Mouse (Mus musculus) hindbrain, embryonic 16.5 days (tissue): ENCODE results near the gene Rc3h2. TPM values are rescaled to one million over a fixed set of nuclear protein-coding genes. Genes with fewer than 3 reads are reported as not detected.

Source experiments
- ATAC-seq: fragments of 200-750 bp; cut with Nextera tagmentation; 2 replicates; pipeline ENCODE4 v1.8.0; 2017; ENCODE audit warnings: moderate TSS enrichment, moderate library complexity
- H3K27ac ChIP-seq: fragments of 300-500 bp; sonication (generic); 2 replicates; pipeline ENCODE4 v1.5.1; 2014; ENCODE audit warnings: low read depth, mild to moderate bottlenecking, control low read depth, low read length, moderate library complexity
- H3K27me3 ChIP-seq: fragments of 300-500 bp; sonication (generic); replicated peaks from 2 replicates; pipeline ENCODE4 v1.6.1; 2014; ENCODE audit warnings: low read length; ENCODE audit not compliant: control insufficient read depth, insufficient read depth
- H3K36me3 ChIP-seq: fragments of 300-500 bp; sonication (generic); 2 replicates; pipeline ENCODE4 v1.6.1; 2014; ENCODE audit warnings: mild to moderate bottlenecking, low read length, moderate library complexity, mixed read lengths; ENCODE audit not compliant: control insufficient read depth, insufficient read depth
- H3K4me1 ChIP-seq: fragments of 300-500 bp; sonication (generic); 2 replicates; pipeline ENCODE4 v1.6.1; 2014; ENCODE audit warnings: low read depth, low read length; ENCODE audit not compliant: control insufficient read depth, insufficient read depth
- H3K4me2 ChIP-seq: fragments of 300-500 bp; sonication (generic); 2 replicates; pipeline ENCODE4 v1.6.1; 2014; ENCODE audit warnings: mild to moderate bottlenecking, low read length, control low read depth, moderate library complexity
- H3K4me3 ChIP-seq: fragments of 300-500 bp; sonication (generic); 2 replicates; pipeline ENCODE4 v1.5.1; 2014; ENCODE audit warnings: mild to moderate bottlenecking, low read length, control low read depth, moderate library complexity
- H3K9ac ChIP-seq: fragments of 300-500 bp; sonication (generic); 2 replicates; pipeline ENCODE4 v1.6.1; 2014; ENCODE audit warnings: low read depth, mild to moderate bottlenecking, control low read depth, low read length, moderate library complexity
- H3K9me3 ChIP-seq: fragments of 300-500 bp; sonication (generic); 2 replicates; pipeline ENCODE4 v1.6.1; 2014; ENCODE audit warnings: mild to moderate bottlenecking, low read length, moderate library complexity; ENCODE audit not compliant: control insufficient read depth
- WGBS: fragments of 180-500 bp; shearing (Covaris S2); extraction: QIAGEN DNeasy Blood & Tissue Kit; methylation state at CpG from one replicate; pipeline ENCODE4 v1.1.7; 2014; 5-methylcytosine and 5-hydroxymethylcytosine counted together
- polyA plus RNA-seq: library from polyadenylated mRNA; unstranded; fragments of >200 nt; fragmentation: Nextera tagmentation; extraction: Ambion mirVana; gene quantifications from 2 replicates; pipeline ENCODE4 v1.2.1, GENCODE M21; 2015

Gene Rc3h2
- polyA plus RNA-seq, 1 experiment from 2014 or later, result 16.3 TPM

- peak; percentile 98 for ATAC-seq
- WGBS, result under 1% methylated on average over 42 of the region's 42 CpGs
- peaks cover 10% of the 10 kb centered on the region for H3K36me3 ChIP-seq
- H3K27ac ChIP-seq, result peak within 1 kb of the TSS; percentile 90
- peaks cover 13% of the 10 kb centered on the region for H3K4me1 ChIP-seq
- peak within 1 kb of the TSS; percentile 87 for H3K4me2 ChIP-seq
- H3K9me3 ChIP-seq, result no peaks in the 10 kb centered on the region
- no peaks in the 10 kb centered on the region for H3K27me3 ChIP-seq
- peak within 1 kb of the TSS; percentile 75 for H3K9ac ChIP-seq
- peak within 1 kb of the TSS; percentile 92 for H3K4me3 ChIP-seq
Measured at GRCm38 (mm10) chr2:37358633-37359540, 63.8 kb downstream of the Rc3h2 start, which contains the start of gene Pdcl. Gene Pdcl (minus strand): TSS chr2:37359332.

GRCm38 (mm10) chr2:37355571-37355970 is 67.1 kb downstream of the Rc3h2 start:
- H3K9me3 ChIP-seq, result no peaks in the 10 kb centered on the region
- H3K9ac ChIP-seq, result no peak overlapping the region
- H3K4me2 ChIP-seq, result no peak overlapping the region
- 97% methylated on average over 5 of the region's 5 CpGs for WGBS
- peaks cover 13% of the 10 kb centered on the region for H3K4me1 ChIP-seq
- no peak overlapping the region for H3K4me3 ChIP-seq
- peaks cover 36% of the 10 kb centered on the region for H3K36me3 ChIP-seq
- H3K27me3 ChIP-seq, result no peaks in the 10 kb centered on the region
- no peak overlapping the region for H3K27ac ChIP-seq
- no peak for ATAC-seq

- Histone ChIP-seq H3K9ac (no peak overlapping the region), H3K27ac (no peak overlapping the region), H3K27me3 (no peaks in the 10 kb centered on the region), H3K4me1 (no peaks in the 10 kb centered on the region), H3K9me3 (no peaks in the 10 kb centered on the region), H3K36me3 (peaks cover 40% of the 10 kb centered on the region), H3K4me3 (no peak overlapping the region), H3K4me2 (no peak overlapping the region)
- 92% methylated on average over 7 of the region's 7 CpGs for whole genome bisulfite sequencing
- ATAC-seq, result no peak
Measured at GRCm38 (mm10) chr2:37351671-37352070, 71.0 kb downstream of the Rc3h2 start.

- Histone ChIP-seq H3K36me3 (no peaks in the 10 kb centered on the region), H3K4me1 (no peaks in the 10 kb centered on the region), H3K4me3 (no peak overlapping the region), H3K4me2 (no peak overlapping the region), H3K27ac (no peak overlapping the region), H3K27me3 (no peaks in the 10 kb centered on the region), H3K9me3 (no peaks in the 10 kb centered on the region), H3K9ac (no peak overlapping the region)
- 58% methylated on average over 10 of the region's 10 CpGs for WGBS
- ATAC-seq, result 0 out of 2 replicates have a peak, but pooled peaks have one; percentile 45
Measured at GRCm38 (mm10) chr2:37338497-37339187, 84.1 kb downstream of the Rc3h2 start.

GRCm38 (mm10) chr2:37333321-37333720 is 89.4 kb downstream of the Rc3h2 start:
- no peaks in the 10 kb centered on the region for H3K9me3 ChIP-seq
- no peaks in the 10 kb centered on the region for H3K4me1 ChIP-seq
- no peak overlapping the region for H3K4me2 ChIP-seq
- H3K27ac ChIP-seq, result no peak overlapping the region
- H3K4me3 ChIP-seq, result no peak overlapping the region
- no peak overlapping the region for H3K9ac ChIP-seq
- WGBS, result 77% methylated on average over 2 of the region's 2 CpGs
- H3K36me3 ChIP-seq, result no peaks in the 10 kb centered on the region
- ATAC-seq, result no peak
- H3K27me3 ChIP-seq, result no peaks in the 10 kb centered on the region

- Histone ChIP-seq H3K9ac (no peak within 1 kb of the TSS), H3K4me1 (no peaks in the 10 kb centered on the region), H3K27me3 (no peaks in the 10 kb centered on the region), H3K4me2 (no peak within 1 kb of the TSS), H3K36me3 (no peaks in the 10 kb centered on the region), H3K9me3 (no peaks in the 10 kb centered on the region), H3K27ac (no peak within 1 kb of the TSS), H3K4me3 (no peak within 1 kb of the TSS)
- 87% methylated on average over 1 of the region's 1 CpGs for WGBS
- ATAC-seq, result no peak
Measured at GRCm38 (mm10) chr2:37326215-37326614, 96.5 kb downstream of the Rc3h2 start, which contains the start of gene Olfr368. Gene Olfr368 (plus strand): TSS chr2:37326515.

Other genes starting within 250 kb of the Rc3h2 start
- not detected in 2 replicates for gene Olfr365, start 234.7 kb downstream of the Rc3h2 start, polyA plus RNA-seq
- gene Olfr366, start 211.3 kb downstream of the Rc3h2 start, polyA plus RNA-seq, result not detected in 2 replicates
- gene Olfr368, start 96.4 kb downstream of the Rc3h2 start, polyA plus RNA-seq, result not detected in 2 replicates
- gene Pdcl, start 63.6 kb downstream of the Rc3h2 start, polyA plus RNA-seq, result 46.3 and 48.5 TPM in 2 replicates
- 6.0 and 7.3 TPM in 2 replicates for gene Zbtb26, start 20.2 kb upstream of the Rc3h2 start, polyA plus RNA-seq
- 12.8 and 14.4 TPM in 2 replicates for gene Zbtb6, start 20.3 kb upstream of the Rc3h2 start, polyA plus RNA-seq
- 45.5 and 49.2 TPM in 2 replicates for gene Rabgap1, start 20.4 kb upstream of the Rc3h2 start, polyA plus RNA-seq
- gene Gpr21, start 93.4 kb upstream of the Rc3h2 start, polyA plus RNA-seq, result 14.8 and 15.9 TPM in 2 replicates